Mouse (Mus musculus) embryo, embryonic 11 days (tissue): ENCODE measurements at regions not wholly inside any gene's neighbourhood (a gene's known extent, or its start where the extent isn't known, plus 50 kb on each side); places are given as distances from the start of the nearest gene placed in this dataset.

Experiments used
- DNase-seq: peaks from one replicate; pipeline ENCODE4 v3.0.0-alpha.2; 2015

DNA sequence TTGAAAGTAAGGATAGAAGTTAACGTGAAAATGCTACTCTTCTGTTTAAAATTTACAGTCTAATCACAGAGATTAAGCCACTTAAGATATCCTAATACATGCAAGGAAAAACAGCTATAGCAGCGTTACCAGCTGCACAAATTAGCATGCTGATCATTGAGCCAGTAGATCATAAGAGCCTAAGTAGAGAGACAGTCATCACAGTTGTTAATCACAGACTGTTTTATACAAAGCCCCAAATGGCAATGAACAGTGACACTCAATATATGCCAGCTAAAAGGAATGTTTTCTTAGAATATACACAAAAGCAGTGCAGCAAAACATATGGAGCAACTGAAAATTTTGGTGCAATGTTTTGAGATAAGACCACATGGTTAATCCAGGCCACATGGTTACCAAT is 64.7 kb upstream of the Ppp1r3a start:
- no peak for DNase-seq

DNA sequence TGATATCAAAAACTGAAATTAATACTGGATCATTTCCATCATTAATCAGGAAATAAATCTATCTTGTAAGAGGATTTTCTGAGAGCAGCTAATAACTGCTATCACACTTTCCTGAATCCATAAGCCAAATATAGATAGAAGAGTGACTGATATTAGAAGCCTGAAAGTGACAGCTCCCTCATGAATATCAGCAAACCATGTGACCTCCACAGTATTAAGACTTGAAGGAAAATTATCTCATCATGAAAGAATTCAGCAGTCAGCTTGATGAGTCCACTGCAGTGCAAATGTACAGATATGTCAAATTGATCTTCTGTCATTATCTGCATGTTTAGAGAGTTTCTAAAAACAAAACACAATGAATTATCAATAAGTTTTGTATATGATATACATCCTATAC is 69.7 kb upstream of the Ppp1r3a start:
- DNase-seq, result no peak

DNA sequence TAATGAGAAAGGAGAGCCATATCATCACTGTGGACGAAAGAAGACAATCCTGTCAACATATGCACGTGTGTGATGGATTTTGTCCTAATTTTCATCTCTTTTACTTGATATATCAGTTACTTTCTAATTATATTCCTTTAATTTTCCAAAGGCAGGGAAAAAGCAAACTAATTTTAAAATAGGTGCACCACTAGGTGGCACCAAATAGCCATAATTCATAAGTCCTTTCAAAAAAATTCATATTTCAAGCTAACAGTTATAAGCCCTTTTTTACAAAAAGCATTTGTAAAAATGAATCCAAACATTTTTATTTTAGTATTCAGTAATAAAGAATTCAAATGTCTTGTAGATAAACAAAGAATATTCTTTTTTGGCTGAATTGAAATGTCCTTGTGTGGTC is 62.2 kb upstream of the Foxp2 start:
- DNase-seq, result peak; percentile 51
